Mouse (Mus musculus): ENCODE results near the gene Ly6g6d. TPM values are rescaled to one million over a fixed set of nuclear protein-coding genes. Genes with fewer than 3 reads are reported as not detected.

Ly6g6d gene
- polyA plus RNA-seq, 2 experiments from 2014 or later = not detected

DNA sequence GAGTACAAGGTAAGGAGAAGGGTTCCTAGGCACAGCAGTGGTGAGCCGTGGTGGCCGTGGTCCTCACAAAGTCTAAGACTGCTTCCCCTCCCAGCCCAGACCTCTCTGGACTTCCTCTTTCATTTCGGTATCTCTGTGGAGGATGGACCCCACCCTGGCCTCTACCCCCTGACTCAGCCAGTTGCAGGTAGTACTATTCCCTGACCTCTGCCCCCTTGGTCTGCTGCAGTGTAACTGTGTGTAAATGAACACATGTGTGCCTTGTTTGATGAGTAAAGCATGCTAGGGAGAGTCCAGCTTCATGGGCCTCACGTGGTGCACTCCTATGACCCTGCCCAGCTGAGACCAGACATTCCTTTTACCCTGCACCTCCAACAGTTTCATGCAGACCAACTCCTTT, 54.1 kb downstream of the Ly6g6d start:
- ATAC-seq = no peak

DNA sequence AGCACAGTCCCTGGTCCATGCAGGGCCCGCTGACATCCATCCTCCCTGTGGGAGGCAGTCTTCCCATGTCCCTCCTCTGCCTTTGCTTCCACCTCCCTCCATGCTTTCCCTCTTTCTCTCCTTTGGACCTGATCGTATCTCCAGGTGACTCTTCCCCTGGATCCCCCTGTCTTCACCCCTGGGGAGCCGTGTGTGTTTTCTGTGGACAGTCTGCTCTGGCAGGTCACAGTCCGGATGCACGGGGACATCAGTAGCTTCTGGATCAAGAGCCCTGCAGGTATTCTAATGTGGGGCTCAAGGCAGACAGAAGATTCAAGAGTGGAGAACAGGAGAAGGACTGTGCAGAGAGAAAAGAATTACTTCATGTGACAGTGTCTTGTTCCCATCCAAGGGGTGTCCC, 54.6 kb downstream of the Ly6g6d start:
- no peak for ATAC-seq

DNA sequence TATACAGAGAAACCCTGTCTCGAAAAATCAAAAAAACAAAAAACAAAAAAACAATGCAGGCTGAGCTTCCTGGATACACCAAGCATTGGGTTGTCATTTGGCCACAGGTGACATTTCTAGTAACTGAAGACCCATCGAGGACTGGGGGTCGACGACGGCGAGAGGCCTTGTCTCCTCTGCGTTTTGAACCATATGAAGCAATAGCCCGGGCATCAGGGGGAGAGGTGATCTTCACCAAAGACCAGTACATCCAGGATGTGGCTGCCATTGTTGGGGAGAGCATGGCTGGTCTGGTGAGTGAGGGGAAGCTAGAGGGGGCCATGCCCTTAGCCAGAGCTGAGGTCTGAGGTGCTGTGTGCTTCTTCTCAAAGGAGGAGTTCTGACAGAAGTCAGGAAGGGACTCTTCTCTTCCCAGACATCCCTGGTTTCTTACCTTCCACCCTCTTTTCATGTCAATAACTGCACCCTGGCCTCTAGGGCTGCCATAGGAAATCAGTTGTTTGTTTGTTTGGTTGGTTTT, 55.3 kb downstream of the Ly6g6d start:
- ATAC-seq = no peak

DNA sequence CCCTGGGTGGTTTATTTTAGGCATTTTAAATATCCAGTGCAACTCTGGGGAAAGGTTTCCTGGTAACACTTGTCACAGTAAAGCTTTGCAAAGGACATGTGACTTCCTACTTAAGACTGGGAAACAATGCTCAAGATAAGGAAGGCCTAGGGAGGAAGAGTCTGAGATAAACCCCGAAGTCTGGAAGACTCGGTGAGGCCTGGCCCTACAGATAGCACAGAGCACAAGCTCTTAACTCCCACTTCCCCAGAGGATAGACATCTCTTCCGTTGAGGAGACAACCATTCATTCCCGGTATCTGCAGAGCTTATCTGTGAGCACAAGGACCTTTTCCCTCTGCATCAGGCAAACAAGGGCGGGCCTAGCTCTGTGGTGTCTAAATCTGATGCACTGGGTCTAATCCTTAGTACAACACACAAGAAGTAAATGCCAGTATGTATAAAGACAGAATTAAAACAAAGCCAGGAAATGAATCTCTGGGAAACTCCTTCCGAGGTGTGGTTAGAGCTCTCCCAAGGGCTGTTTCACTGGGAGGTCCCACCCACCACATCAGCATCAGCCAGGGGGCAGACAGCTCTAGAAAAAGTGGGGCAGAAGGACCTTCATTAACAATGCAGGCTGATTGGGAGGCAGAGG, 55.9 kb downstream of the Ly6g6d start:
- no peak for ATAC-seq

Other genes with a start within 250 kb of the Ly6g6d start
- gene Stk19, start 241.1 kb downstream of the Ly6g6d start, polyA plus RNA-seq (2017; shearing (Covaris generic)) = 10 to 100 TPM; 24.4 to 46.0 TPM
- gene Dxo, start 241.0 kb downstream of the Ly6g6d start, polyA plus RNA-seq (2017; shearing (Covaris generic)) = 10 to 100 TPM; 28.8 to 33.4 TPM
- 10 to 100 TPM; 26.8 to 44.1 TPM for gene Skiv2l, start 227.9 kb downstream of the Ly6g6d start, polyA plus RNA-seq (2017; shearing (Covaris generic))
- gene Nelfe, start 227.7 kb downstream of the Ly6g6d start, polyA plus RNA-seq (2017; shearing (Covaris generic)) = 10 to 100 TPM; 33.2 to 44.8 TPM
- gene Cfb, start 215.5 kb downstream of the Ly6g6d start, polyA plus RNA-seq (2017; shearing (Covaris generic)) = under 1 TPM; 0.27 to 0.61 TPM
- not detected for gene Zbtb12, start 198.6 kb downstream of the Ly6g6d start, polyA plus RNA-seq (2017; shearing (Covaris generic))
- gene Gm20547, start 196.0 kb downstream of the Ly6g6d start, polyA plus RNA-seq (2017; shearing (Covaris generic)) = not detected
- 1 to 10 TPM; 1.1 to 2.5 TPM for gene C2, start 179.8 kb downstream of the Ly6g6d start, polyA plus RNA-seq (2017; shearing (Covaris generic))
- 10 to 100 TPM; 21.8 to 30.5 TPM for gene Ehmt2, start 179.6 kb downstream of the Ly6g6d start, polyA plus RNA-seq (2017; shearing (Covaris generic))
- not detected for gene Slc44a4, start 163.6 kb downstream of the Ly6g6d start, polyA plus RNA-seq (2017; shearing (Covaris generic))
- gene Neu1, start 146.8 kb downstream of the Ly6g6d start, polyA plus RNA-seq (2017; shearing (Covaris generic)) = 10 to 100 TPM; 32.5 to 40.6 TPM
- gene Hspa1b, start 118.8 kb downstream of the Ly6g6d start, polyA plus RNA-seq (2017; shearing (Covaris generic)) = 1 to 10 TPM in 1 of 2 experiments, under 1 TPM in 1; 0.84 to 3.7 TPM
- 1 to 10 TPM in 1 of 2 experiments, not detected in 1; 3.1 TPM for gene Gm20481, start 108.2 kb downstream of the Ly6g6d start, polyA plus RNA-seq (2017; shearing (Covaris generic))
- gene Hspa1a, start 105.9 kb downstream of the Ly6g6d start, polyA plus RNA-seq (2017; shearing (Covaris generic)) = 1 to 10 TPM in 1 of 2 experiments, not detected in 1; 1.1 TPM
- 1 to 10 TPM in 1 of 2 experiments, under 1 TPM in 1; 0.17 to 1.3 TPM for gene Hspa1l, start 105.4 kb downstream of the Ly6g6d start, polyA plus RNA-seq (2017; shearing (Covaris generic))
- 10 to 100 TPM; 51.4 to 54.8 TPM for gene Lsm2, start 96.2 kb downstream of the Ly6g6d start, polyA plus RNA-seq (2017; shearing (Covaris generic))
- 10 to 100 TPM; 28.4 to 31.6 TPM for gene Vars, start 77.1 kb downstream of the Ly6g6d start, polyA plus RNA-seq (2017; shearing (Covaris generic))
- under 1 TPM; 0.12 to 0.14 TPM for gene Vwa7, start 61.5 kb downstream of the Ly6g6d start, polyA plus RNA-seq (2017; shearing (Covaris generic))
- gene Sapcd1, start 50.0 kb downstream of the Ly6g6d start, polyA plus RNA-seq (2017; shearing (Covaris generic)) = 1 to 10 TPM; 2.7 to 2.8 TPM
- 1 to 10 TPM; 1.8 to 2.5 TPM for gene Msh5, start 31.3 kb downstream of the Ly6g6d start, polyA plus RNA-seq (2017; shearing (Covaris generic))
- gene Clic1, start 28.1 kb downstream of the Ly6g6d start, polyA plus RNA-seq (2017; shearing (Covaris generic)) = 100 to 1,000 TPM; 490 to 619 TPM
- gene Ddah2, start 19.0 kb downstream of the Ly6g6d start, polyA plus RNA-seq (2017; shearing (Covaris generic)) = 1 to 10 TPM; 1.1 to 6.3 TPM
- gene Ly6g6c, start 12.7 kb downstream of the Ly6g6d start, polyA plus RNA-seq (2017; shearing (Covaris generic)) = not detected
- gene Mpig6b, start 11.9 kb downstream of the Ly6g6d start, polyA plus RNA-seq (2017; shearing (Covaris generic)) = not detected
- not detected for gene Ly6g6e, start 1.2 kb downstream of the Ly6g6d start, polyA plus RNA-seq (2017; shearing (Covaris generic))
- gene Ly6g6f, start 7.5 kb upstream of the Ly6g6d start, polyA plus RNA-seq (2017; shearing (Covaris generic)) = not detected
- gene Abhd16a, start 11.2 kb upstream of the Ly6g6d start, polyA plus RNA-seq (2017; shearing (Covaris generic)) = 10 to 100 TPM; 23.5 to 27.2 TPM
- gene Ly6g5c, start 30.2 kb upstream of the Ly6g6d start, polyA plus RNA-seq (2017; shearing (Covaris generic)) = not detected
- 1 to 10 TPM; 2.5 to 2.8 TPM for gene Ly6g5b, start 37.4 kb upstream of the Ly6g6d start, polyA plus RNA-seq (2017; shearing (Covaris generic))
- 10 to 100 TPM; 80.4 to 86.0 TPM for gene Gpank1, start 43.4 kb upstream of the Ly6g6d start, polyA plus RNA-seq (2017; shearing (Covaris generic))
- gene Csnk2b, start 44.0 kb upstream of the Ly6g6d start, polyA plus RNA-seq (2017; shearing (Covaris generic)) = 100 to 1,000 TPM; 243 to 284 TPM
- gene D17H6S53E, start 48.3 kb upstream of the Ly6g6d start, polyA plus RNA-seq (2017; shearing (Covaris generic)) = 10 to 100 TPM; 24.2 to 33.4 TPM
- gene Apom, start 54.0 kb upstream of the Ly6g6d start, polyA plus RNA-seq (2017; shearing (Covaris generic)) = under 1 TPM in 1 of 2 experiments, not detected in 1; 0.32 TPM
- 10 to 100 TPM; 16.9 to 31.5 TPM for gene Bag6, start 57.1 kb upstream of the Ly6g6d start, polyA plus RNA-seq (2017; shearing (Covaris generic))
- gene Prrc2a, start 86.8 kb upstream of the Ly6g6d start, polyA plus RNA-seq (2017; shearing (Covaris generic)) = 10 to 100 TPM; 43.0 to 75.1 TPM
- 1 to 10 TPM; 1.8 to 3.7 TPM for gene Aif1, start 98.0 kb upstream of the Ly6g6d start, polyA plus RNA-seq (2017; shearing (Covaris generic))
- gene Lst1, start 110.4 kb upstream of the Ly6g6d start, polyA plus RNA-seq (2017; shearing (Covaris generic)) = 10 to 100 TPM in 1 of 2 experiments, 1 to 10 TPM in 1; 7.3 to 10.0 TPM
- gene Ltb, start 116.4 kb upstream of the Ly6g6d start, polyA plus RNA-seq (2017; shearing (Covaris generic)) = 100 to 1,000 TPM; 154 to 344 TPM
- 10 to 100 TPM; 15.3 to 23.5 TPM for gene Tnf, start 123.9 kb upstream of the Ly6g6d start, polyA plus RNA-seq (2017; shearing (Covaris generic))
- 10 to 100 TPM; 82.7 to 99.0 TPM for gene Lta, start 127.3 kb upstream of the Ly6g6d start, polyA plus RNA-seq (2017; shearing (Covaris generic))
- gene Gm16181, start 142.8 kb upstream of the Ly6g6d start, polyA plus RNA-seq (2017; shearing (Covaris generic)) = 1 to 10 TPM in 1 of 2 experiments, under 1 TPM in 1; 0.79 to 1.4 TPM
- gene Atp6v1g2, start 155.6 kb upstream of the Ly6g6d start, polyA plus RNA-seq (2017; shearing (Covaris generic)) = 1 to 10 TPM; 6.3 to 8.2 TPM
- gene Nfkbil1, start 157.7 kb upstream of the Ly6g6d start, polyA plus RNA-seq (2017; shearing (Covaris generic)) = 1 to 10 TPM; 2.0 to 2.2 TPM
- 100 to 1,000 TPM; 255 to 357 TPM for gene Ddx39b, start 163.7 kb upstream of the Ly6g6d start, polyA plus RNA-seq (2017; shearing (Covaris generic))
- 1,000 to 10,000 TPM; 4,417 to 6,162 TPM for gene H2-D1, start 184.7 kb upstream of the Ly6g6d start, polyA plus RNA-seq (2017; shearing (Covaris generic))
- under 1 TPM in 1 of 2 experiments, not detected in 1; 0.13 TPM for gene H2-Q1, start 242.3 kb upstream of the Ly6g6d start, polyA plus RNA-seq (2017; shearing (Covaris generic))

All from CD4-positive, CD25-positive, alpha-beta regulatory T cell, adult 4 months (primary cell).